ENCODE assay signal across 21 mouse cellular contexts in genomic region chr14:13151672-13152071, GRCm38 (mm10).
DNase-seq lines count a peak whose midpoint lies in the region; TF ChIP-seq lines count a peak whose summit lies in the region.
"Had no signal": no experiment of that assay in that cellular context is flagged by ENCODE, and none has a peak within 500 bp of the region (broad histone marks: within the 10 kb centered on the region; RNA-seq: fewer than 3 reads in every experiment).

No protein-coding gene starts in this region.

- no peak for TF ChIP-seq CTCF in ES-Bruce4 (IDR thresholded peaks at IDR 0.05; ENCODE audit: low read depth, low read length)

- H3K9ac ChIP-seq in ES-Bruce4 (ENCODE audit: low read depth, poor library complexity, severe bottlenecking) (no peak overlapping the region), ES-E14 (ENCODE audit: insufficient read depth, low read depth, low read length, poor library complexity, severe bottlenecking) (no peak overlapping the region)
- H3K9ac ChIP-seq: embryonic facial prominence, embryonic 13.5 days; embryonic facial prominence, embryonic 15.5 days; forebrain, embryonic 12.5 days had no signal

- H3K36me3 ChIP-seq in ES-Bruce4 (ENCODE audit: control insufficient read depth, insufficient read depth, low read length, poor library complexity, severe bottlenecking) (no peaks in the 10 kb centered on the region), ES-E14 (ENCODE audit: control insufficient read depth, insufficient read depth, low read length, poor library complexity, severe bottlenecking) (no peaks in the 10 kb centered on the region)
- H3K36me3 ChIP-seq: embryonic facial prominence, embryonic 13.5 days; embryonic facial prominence, embryonic 15.5 days; forebrain, embryonic 10.5 days; forebrain, embryonic 12.5 days had no signal

- in situ Hi-C loops in ES-E14 (cut with MboI; ENCODE audit: low sequenced_read_pairs in 2 of 2, unreplicated experiment in 2 of 2), result no loop called here

- DNase-seq in ES-E14 (ENCODE audit: low read depth, low spot score) (no peak), ZHBTc4 (ENCODE audit: low read depth, low spot score) (peak; percentile 54)
- no peak for DNase-seq in adrenal gland, adult 2 months
- DNase-seq in cerebellum, adult 9-11 months, result no peak
- DNase-seq: adrenal gland, adult 8-10 months; adrenal gland, postnatal 14 days; adrenal gland, postnatal 36 days; B cell, adult 2 months; cerebellum, adult 11-12 months; cerebellum, adult 2 months; cerebellum, adult 9-10 months; cerebellum, postnatal 14 days; cerebellum, postnatal 36 days; embryo, embryonic 11 days had no signal

- H3K27me3 ChIP-seq in ES-Bruce4 (ENCODE audit: control insufficient read depth, insufficient read depth, low read length, poor library complexity, severe bottlenecking), result no peaks in the 10 kb centered on the region
- H3K27me3 ChIP-seq: CH12.LX; embryonic facial prominence, embryonic 13.5 days; embryonic facial prominence, embryonic 15.5 days; forebrain, embryonic 12.5 days had no signal

- TF ChIP-seq POLR2A in ES-Bruce4 (IDR thresholded peaks at IDR 0.05; ENCODE audit: insufficient read depth, low read length), result no peak

- H3K9me3 ChIP-seq in ES-Bruce4 (replicated peaks; ENCODE audit: control insufficient read depth, insufficient read depth, low read length, poor library complexity, severe bottlenecking), result peaks cover 19% of the 10 kb centered on the region
- no peaks in the 10 kb centered on the region for H3K9me3 ChIP-seq in ES-E14 (ENCODE audit: control insufficient read depth, insufficient read depth, low read depth, low read length)
- H3K9me3 ChIP-seq: embryonic facial prominence, embryonic 13.5 days; embryonic facial prominence, embryonic 15.5 days; forebrain, embryonic 10.5 days; forebrain, embryonic 12.5 days had no signal

- H3K4me3 ChIP-seq in ES-Bruce4 (ENCODE audit: low read depth, low read length) (no peak overlapping the region), ES-E14 (ENCODE audit: insufficient read depth in 1 of 2, low read depth in 1 of 2, low read length in 2 of 2, poor library complexity in 1 of 2, severe bottlenecking in 1 of 2) (no peak overlapping the region)
- H3K4me3 ChIP-seq: embryonic facial prominence, embryonic 13.5 days; embryonic facial prominence, embryonic 15.5 days; erythroblast, embryonic 14.5 days; forebrain, embryonic 10.5 days; forebrain, embryonic 12.5 days had no signal

- peak overlapping the region; percentile 44 for H3K27ac ChIP-seq in ES-Bruce4 (ENCODE audit: insufficient read depth, low read length)
- H3K27ac ChIP-seq in ES-E14 (ENCODE audit: insufficient read depth, low read depth, low read length, poor library complexity, severe bottlenecking), result no peak overlapping the region
- H3K27ac ChIP-seq: embryonic facial prominence, embryonic 13.5 days; embryonic facial prominence, embryonic 15.5 days; forebrain, embryonic 10.5 days; forebrain, embryonic 12.5 days had no signal

- no peak for TF ChIP-seq EP300 in ES-Bruce4 (IDR thresholded peaks at IDR 0.05; ENCODE audit: insufficient read depth, low read depth, low read length)

- H3K4me1 ChIP-seq in ES-Bruce4 (ENCODE audit: control insufficient read depth, insufficient read depth, low read length) (peaks cover 2% of the 10 kb centered on the region), ES-E14 (ENCODE audit: control insufficient read depth in 2 of 2, insufficient read depth in 2 of 2, low read length in 2 of 2, poor library complexity in 1 of 2) (peaks cover 0 to 3% of the 10 kb centered on the region in 2 experiments; a peak in 1 of 4 replicates)
- H3K4me1 ChIP-seq: embryonic facial prominence, embryonic 13.5 days; embryonic facial prominence, embryonic 15.5 days; forebrain, embryonic 10.5 days; forebrain, embryonic 12.5 days had no signal

TF ChIP-seq in ES-E14, 5 proteins besides CTCF, POLR2A, EP300 and RAD21:
- TF ChIP-seq ZNF384 (IDR thresholded peaks at IDR 0.05; ENCODE audit: low read depth, low read length) (peak; percentile 82), CHD2 (IDR thresholded peaks at IDR 0.05; ENCODE audit: low read depth, low read length) (no peak)
